Mouse (Mus musculus) spleen, adult 2 months (tissue): ENCODE results near the gene Trim65.

Experiments
- CTCF ChIP-seq: fragments of 200-500 bp; IDR thresholded peaks from 2 replicates; pipeline ENCODE4 v1.5.1; 2011; ENCODE audit warnings: mild to moderate bottlenecking, inconsistent platforms; ENCODE audit not compliant: insufficient read depth, insufficient read length, insufficient replicate concordance; ENCODE audit errors: extremely low read depth
- POLR2A ChIP-seq: fragments of 200-500 bp; IDR thresholded peaks from 2 replicates; pipeline ENCODE4 v1.6.1; 2011; ENCODE audit warnings: low read depth, low read length, inconsistent platforms

GRCm38 (mm10) chr11:116100839-116101238, 30.1 kb downstream of the Trim65 start:
- TF ChIP-seq CTCF = no peak
- no peak for TF ChIP-seq POLR2A
